22 mouse cellular contexts compared by ENCODE assay signal in the genomic region with DNA sequence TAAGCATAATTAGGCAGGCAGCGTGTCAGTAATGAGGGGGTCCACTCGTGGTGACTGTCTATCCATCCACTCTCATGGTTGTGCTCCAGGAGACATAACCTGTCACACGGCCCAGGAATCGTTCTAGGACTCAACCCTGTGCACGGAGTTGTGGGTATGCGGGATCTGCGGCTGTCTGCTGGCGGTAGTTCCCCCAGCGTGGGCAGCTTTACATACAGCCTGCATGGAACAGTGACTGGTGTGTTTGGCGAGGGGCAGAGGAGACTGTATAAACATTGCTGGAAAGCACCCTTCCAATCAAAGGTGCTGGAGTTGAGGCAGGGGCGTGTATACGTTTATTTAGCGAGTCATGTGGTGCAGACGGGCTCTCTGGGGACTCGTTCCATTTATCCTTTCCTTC. TPM values are rescaled to one million over a fixed set of nuclear protein-coding genes. Genes with fewer than 3 reads are reported as not detected.
DNase-seq lines count a peak whose midpoint lies in the region; ATAC-seq and TF ChIP-seq lines count a peak whose summit lies in the region.
"Had no signal": no experiment of that assay in that cellular context is flagged by ENCODE, and none has a peak within 500 bp of the region (broad histone marks: within the 10 kb centered on the region; RNA-seq: fewer than 3 reads in every experiment).

No protein-coding gene starts in this region.

- no peaks in the 10 kb centered on the region for H3K27me3 ChIP-seq in kidney, embryonic 14.5 days (ENCODE audit: control insufficient read depth, insufficient read depth, low read length)
- H3K27me3 ChIP-seq in midbrain, embryonic 11.5 days (ENCODE audit: control insufficient read depth, insufficient read depth, low read length), result no peaks in the 10 kb centered on the region
- no peaks in the 10 kb centered on the region for H3K27me3 ChIP-seq in midbrain, embryonic 10.5 days (ENCODE audit: low read depth, poor library complexity, severe bottlenecking)
- no peaks in the 10 kb centered on the region for H3K27me3 ChIP-seq in midbrain, embryonic 14.5 days (ENCODE audit: control insufficient read depth, insufficient read depth, low read length)
- H3K27me3 ChIP-seq in stomach, postnatal 0 days (ENCODE audit: control insufficient read depth, insufficient read depth, low read length), result no peaks in the 10 kb centered on the region
- H3K27me3 ChIP-seq: CH12.LX; heart, embryonic 15.5 days; liver, embryonic 15.5 days; neural tube, embryonic 12.5 days had no signal

- no peak for DNase-seq in kidney, postnatal 36 days
- peak; percentile 39 for DNase-seq in midbrain, embryonic 11.5 days (ENCODE audit: low spot score, missing footprints)
- DNase-seq in midbrain, embryonic 10.5 days (ENCODE audit: low spot score), result no peak
- peak; percentile 37 for DNase-seq in midbrain, embryonic 14.5 days
- no peak for DNase-seq in stomach, postnatal 0 days (ENCODE audit: low spot score)
- DNase-seq in gastrocnemius, postnatal 10 days, result no peak
- DNase-seq in layer of hippocampus, postnatal 25 days (ENCODE audit: extremely low spot score in 1 of 2, low spot score in 1 of 2), result no peak
- DNase-seq: cerebellum, adult 2 months; gastrocnemius, postnatal 25 days; heart, postnatal 4 days; kidney, adult 9 months; layer of hippocampus, postnatal 36 days had no signal

- 0 out of 2 replicates have a peak, but pooled peaks have one; percentile 18 for ATAC-seq in kidney, embryonic 14.5 days (ENCODE audit: low FRiP score, low TSS enrichment)
- peak; percentile 52; the same call in 1 of the 2 replicates for ATAC-seq in midbrain, embryonic 11.5 days (ENCODE audit: low FRiP score)
- ATAC-seq in midbrain, embryonic 14.5 days (ENCODE audit: low FRiP score, low TSS enrichment), result no peak
- no peak for ATAC-seq in stomach, postnatal 0 days (ENCODE audit: low FRiP score, low TSS enrichment)
- ATAC-seq: hindbrain, embryonic 16.5 days had no signal

- no peak for TF ChIP-seq CTCF in stomach, postnatal 0 days (IDR thresholded peaks at IDR 0.05; ENCODE audit: low read depth)

- H3K27ac ChIP-seq in kidney, embryonic 14.5 days (ENCODE audit: low read depth, low read length), result no peak overlapping the region
- no peak overlapping the region for H3K27ac ChIP-seq in midbrain, embryonic 11.5 days (ENCODE audit: low read depth, low read length)
- no peak overlapping the region for H3K27ac ChIP-seq in midbrain, embryonic 10.5 days (replicated peaks)
- H3K27ac ChIP-seq in midbrain, embryonic 14.5 days (replicated peaks; ENCODE audit: low read depth, low read length), result no peak overlapping the region
- H3K27ac ChIP-seq in stomach, postnatal 0 days (replicated peaks), result no peak overlapping the region
- H3K27ac ChIP-seq: embryonic facial prominence, embryonic 10.5 days; forebrain, embryonic 12.5 days; heart, embryonic 15.5 days; liver, embryonic 15.5 days; macrophage; neural tube, embryonic 12.5 days had no signal

- WGBS in kidney, embryonic 14.5 days, result 58% methylated on average over 15 of the region's 15 CpGs
- WGBS in midbrain, embryonic 11.5 days, result 85% methylated on average over 15 of the region's 15 CpGs
- 85% methylated on average over 15 of the region's 15 CpGs for WGBS in midbrain, embryonic 10.5 days
- 77% methylated on average over 15 of the region's 15 CpGs for WGBS in midbrain, embryonic 14.5 days
- WGBS in stomach, postnatal 0 days, result 34% methylated on average over 15 of the region's 15 CpGs

- H3K9me3 ChIP-seq in kidney, embryonic 14.5 days (ENCODE audit: control insufficient read depth, low read length), result no peaks in the 10 kb centered on the region
- H3K9me3 ChIP-seq in midbrain, embryonic 11.5 days (ENCODE audit: control insufficient read depth, low read length), result no peaks in the 10 kb centered on the region
- no peaks in the 10 kb centered on the region for H3K9me3 ChIP-seq in midbrain, embryonic 10.5 days (replicated peaks)
- H3K9me3 ChIP-seq in midbrain, embryonic 14.5 days (ENCODE audit: control insufficient read depth, low read length), result no peaks in the 10 kb centered on the region
- H3K9me3 ChIP-seq in stomach, postnatal 0 days (ENCODE audit: control insufficient read depth, low read length), result no peaks in the 10 kb centered on the region
- H3K9me3 ChIP-seq: embryonic facial prominence, embryonic 10.5 days; forebrain, embryonic 12.5 days; heart, embryonic 15.5 days; liver, embryonic 15.5 days; neural tube, embryonic 12.5 days had no signal

- H3K9ac ChIP-seq in kidney, embryonic 14.5 days (ENCODE audit: low read depth, low read length), result no peak overlapping the region
- no peak overlapping the region for H3K9ac ChIP-seq in midbrain, embryonic 11.5 days (ENCODE audit: low read length)
- no peak overlapping the region for H3K9ac ChIP-seq in midbrain, embryonic 14.5 days (replicated peaks; ENCODE audit: low read length)
- H3K9ac ChIP-seq in stomach, postnatal 0 days (ENCODE audit: low read length), result no peak overlapping the region
- H3K9ac ChIP-seq: forebrain, embryonic 12.5 days; heart, embryonic 15.5 days; liver, embryonic 15.5 days; neural tube, embryonic 12.5 days had no signal

- H3K4me2 ChIP-seq in kidney, embryonic 14.5 days (replicated peaks; ENCODE audit: low read depth, low read length), result no peak overlapping the region
- H3K4me2 ChIP-seq in midbrain, embryonic 11.5 days, result no peak overlapping the region
- H3K4me2 ChIP-seq in midbrain, embryonic 14.5 days (ENCODE audit: low read length), result no peak overlapping the region
- 0 out of 2 replicates have a peak overlapping the region, but pooled peaks have one; percentile 2 for H3K4me2 ChIP-seq in stomach, postnatal 0 days (replicated peaks; ENCODE audit: low read depth)
- H3K4me2 ChIP-seq: forebrain, embryonic 12.5 days; heart, embryonic 15.5 days; liver, embryonic 15.5 days; neural tube, embryonic 12.5 days had no signal

- H3K36me3 ChIP-seq in kidney, embryonic 14.5 days (ENCODE audit: control insufficient read depth, insufficient read depth, low read length), result no peaks in the 10 kb centered on the region
- no peaks in the 10 kb centered on the region for H3K36me3 ChIP-seq in midbrain, embryonic 11.5 days (ENCODE audit: control insufficient read depth, insufficient read depth, low read length)
- H3K36me3 ChIP-seq in midbrain, embryonic 10.5 days, result no peaks in the 10 kb centered on the region
- H3K36me3 ChIP-seq in midbrain, embryonic 14.5 days (ENCODE audit: control insufficient read depth, insufficient read depth, low read length), result no peaks in the 10 kb centered on the region
- H3K36me3 ChIP-seq in stomach, postnatal 0 days (ENCODE audit: control insufficient read depth, insufficient read depth, low read length), result no peaks in the 10 kb centered on the region
- H3K36me3 ChIP-seq: embryonic facial prominence, embryonic 10.5 days; forebrain, embryonic 12.5 days; heart, embryonic 15.5 days; liver, embryonic 15.5 days; neural tube, embryonic 12.5 days had no signal

- no peak for TF ChIP-seq EP300 in stomach, postnatal 0 days (optimal IDR thresholded peaks at IDR 0.05)

- no peak overlapping the region for H3K4me3 ChIP-seq in kidney, embryonic 14.5 days (ENCODE audit: low read length)
- H3K4me3 ChIP-seq in midbrain, embryonic 11.5 days (ENCODE audit: low read depth, low read length), result no peak overlapping the region
- no peak overlapping the region for H3K4me3 ChIP-seq in midbrain, embryonic 10.5 days
- no peak overlapping the region for H3K4me3 ChIP-seq in midbrain, embryonic 14.5 days (replicated peaks; ENCODE audit: low read depth, low read length)
- H3K4me3 ChIP-seq in stomach, postnatal 0 days (ENCODE audit: low read depth, low read length), result no peak overlapping the region
- H3K4me3 ChIP-seq: embryonic facial prominence, embryonic 10.5 days; forebrain, embryonic 12.5 days; heart, embryonic 15.5 days; liver, embryonic 15.5 days; neural tube, embryonic 12.5 days had no signal

- 0 out of 2 replicates have a peak, but pooled peaks cover 2% of the 10 kb centered on the region for H3K4me1 ChIP-seq in kidney, embryonic 14.5 days (ENCODE audit: control insufficient read depth, insufficient read depth, low read length)
- H3K4me1 ChIP-seq in midbrain, embryonic 11.5 days (ENCODE audit: control insufficient read depth, insufficient read depth, low read length), result no peaks in the 10 kb centered on the region
- H3K4me1 ChIP-seq in midbrain, embryonic 10.5 days, result peaks cover 8% of the 10 kb centered on the region; the same call in 1 of the 2 replicates
- H3K4me1 ChIP-seq in midbrain, embryonic 14.5 days (ENCODE audit: control insufficient read depth, insufficient read depth, low read length), result peaks cover 13% of the 10 kb centered on the region; the same call in 1 of the 2 replicates
- H3K4me1 ChIP-seq in stomach, postnatal 0 days (replicated peaks; ENCODE audit: control insufficient read depth, insufficient read depth), result no peaks in the 10 kb centered on the region
- H3K4me1 ChIP-seq: neural tube, embryonic 12.5 days had no signal

RNA-seq across cellular contexts. Expression of a gene that starts 58.5 kb away (rescaled TPM):
- 1.1 TPM in 2 replicates for polyA plus RNA-seq in kidney, embryonic 14.5 days (2014; fragmentation: Nextera tagmentation; extraction: Ambion mirVana)
- polyA plus RNA-seq in midbrain, embryonic 11.5 days (2014; fragmentation: Nextera tagmentation; extraction: Ambion mirVana), result 2.2 and 2.3 TPM in 2 replicates
- 1.5 and 1.8 TPM in 2 replicates for polyA plus RNA-seq in midbrain, embryonic 10.5 days (2016; fragmentation: Nextera tagmentation; extraction: Ambion mirVana)
- polyA plus RNA-seq in midbrain, embryonic 14.5 days (2014; fragmentation: Nextera tagmentation; extraction: Ambion mirVana), result 20.6 and 25.7 TPM in 2 replicates
- polyA plus RNA-seq in stomach, postnatal 0 days (2015; fragmentation: Nextera tagmentation; extraction: Ambion mirVana), result 0.39 and 0.57 TPM in 2 replicates
- total RNA-seq in gastrocnemius, postnatal 10 days (2021), result under 1 TPM; 0.18 to 0.33 TPM
- total RNA-seq in layer of hippocampus, postnatal 25 days (2021), result 100 to 1,000 TPM; 116 to 147 TPM
- total RNA-seq: CH12.LX, MEL had no signal
- polyA plus RNA-seq: macrophage had no signal

Comparison
In these comparisons a context has a peak if more than half of its experiments do, and no peak if none do; other contexts are left out.
1. ATAC-seq: peak in kidney, embryonic 14.5 days (single experiment) and midbrain, embryonic 11.5 days (single experiment); none in midbrain, embryonic 14.5 days (single experiment) and stomach, postnatal 0 days (single experiment).
2. DNase-seq: peak in midbrain, embryonic 11.5 days (single experiment) and midbrain, embryonic 14.5 days (single experiment); none in kidney, postnatal 36 days (0 of 2), midbrain, embryonic 10.5 days (single experiment), stomach, postnatal 0 days (single experiment), gastrocnemius, postnatal 10 days (single experiment) and layer of hippocampus, postnatal 25 days (0 of 2).